Mouse (Mus musculus) lung, postnatal 0 days (tissue): ENCODE data around the gene Afdn. TPM values are rescaled to one million over a fixed set of nuclear protein-coding genes. Genes with fewer than 3 reads are reported as not detected.
A peak's percentile ranks its signal among the peaks of the same experiment; 100 is the strongest.

Experiments
- ATAC-seq: fragments of 200-750 bp; cut with Nextera tagmentation; 2 replicates; pipeline ENCODE4 v1.8.0; 2017; ENCODE audit warnings: moderate library complexity
- DNase-seq: peaks from one replicate; pipeline ENCODE4 v3.0.0-alpha.2; 2016; ENCODE audit warnings: low spot score
- H3K27ac ChIP-seq: fragments of 300-500 bp; sonication (generic); 2 replicates; pipeline ENCODE4 v1.5.1; 2014; ENCODE audit warnings: antibody characterized with exemption, mild to moderate bottlenecking, low read length, mixed read lengths
- H3K27me3 ChIP-seq: fragments of 300-500 bp; sonication (generic); replicated peaks from 2 replicates; pipeline ENCODE4 v1.6.1; 2014; ENCODE audit warnings: low read length, mixed read lengths; ENCODE audit not compliant: insufficient read depth
- H3K36me3 ChIP-seq: fragments of 300-500 bp; sonication (generic); 2 replicates; pipeline ENCODE4 v1.6.1; 2014; ENCODE audit warnings: low read length, mixed read lengths; ENCODE audit not compliant: insufficient read depth
- H3K4me1 ChIP-seq: fragments of 300-500 bp; sonication (generic); 2 replicates; pipeline ENCODE4 v1.6.1; 2014; ENCODE audit warnings: antibody characterized with exemption, low read depth, low read length, mixed read lengths; ENCODE audit not compliant: insufficient read depth
- H3K4me2 ChIP-seq: fragments of 300-500 bp; sonication (generic); replicated peaks from 2 replicates; pipeline ENCODE4 v1.6.1; 2014; ENCODE audit warnings: low read depth, mild to moderate bottlenecking, low read length, moderate library complexity, mixed read lengths
- H3K4me3 ChIP-seq: fragments of 300-500 bp; sonication (generic); 2 replicates; pipeline ENCODE4 v1.5.1; 2014; ENCODE audit warnings: low read depth, low read length
- H3K9ac ChIP-seq: fragments of 300-500 bp; sonication (generic); replicated peaks from 2 replicates; pipeline ENCODE4 v1.6.1; 2014; ENCODE audit warnings: low read depth, mild to moderate bottlenecking
- H3K9me3 ChIP-seq: fragments of 300-500 bp; sonication (generic); 2 replicates; pipeline ENCODE4 v1.6.1; 2016; ENCODE audit warnings: low read length, mixed read lengths
- CTCF ChIP-seq: IDR thresholded peaks from 2 replicates; pipeline ENCODE4 v1.5.1; 2016; ENCODE audit warnings: antibody characterized with exemption, mild to moderate bottlenecking
- EP300 ChIP-seq: IDR thresholded peaks from 2 replicates; pipeline ENCODE4 v1.6.1; 2016; ENCODE audit warnings: antibody characterized with exemption, mild to moderate bottlenecking, control low read depth
- WGBS: fragments of 180-500 bp; shearing (Covaris S2); extraction: QIAGEN DNeasy Blood & Tissue Kit; methylation state at CpG from one replicate; pipeline ENCODE4 v1.1.7; 2014; 5-methylcytosine and 5-hydroxymethylcytosine counted together
- polyA plus RNA-seq: library from polyadenylated mRNA; unstranded; fragments of >200 nt; fragmentation: Nextera tagmentation; extraction: Ambion mirVana; gene quantifications from 2 replicates; pipeline ENCODE4 v1.2.1, GENCODE M21; 2015

The Afdn gene
- polyA plus RNA-seq, 1 experiment from 2014 or later: 148 TPM

- TF ChIP-seq EP300: no peak
- TF ChIP-seq CTCF: no peak
- Histone ChIP-seq H3K36me3 (no peaks in the 10 kb centered on the region), H3K4me2 (no peak overlapping the region), H3K9me3 (no peaks in the 10 kb centered on the region), H3K27me3 (no peaks in the 10 kb centered on the region), H3K27ac (no peak overlapping the region), H3K4me1 (peaks cover 3% of the 10 kb centered on the region; the same call in 1 of the 2 replicates), H3K9ac (no peak overlapping the region), H3K4me3 (no peak overlapping the region)
- ATAC-seq: no peak
- no peak for DNase-seq
- WGBS: 91% methylated on average over 8 of the region's 8 CpGs
These were observed 33.4 kb upstream of the Afdn start for GRCm38 (mm10) chr17:13726832-13727355.

- H3K9me3 ChIP-seq: no peaks in the 10 kb centered on the region
- H3K36me3 ChIP-seq: no peaks in the 10 kb centered on the region
- H3K27ac ChIP-seq: no peak overlapping the region
- TF ChIP-seq EP300 (no peak), CTCF (no peak)
- 96% methylated on average over 6 of the region's 6 CpGs for WGBS
- DNase-seq (no peak), ATAC-seq (no peak)
- H3K4me2 ChIP-seq: no peak overlapping the region
- no peak overlapping the region for H3K4me3 ChIP-seq
- H3K4me1 ChIP-seq: peaks cover 15% of the 10 kb centered on the region; the same call in 1 of the 2 replicates
- H3K27me3 ChIP-seq: no peaks in the 10 kb centered on the region
- no peak overlapping the region for H3K9ac ChIP-seq
These were observed 29.2 kb upstream of the Afdn start for GRCm38 (mm10) chr17:13730980-13731726.

- Histone ChIP-seq H3K27me3 (no peaks in the 10 kb centered on the region), H3K27ac (peak overlapping the region; percentile 64; the same call in 1 of the 2 replicates), H3K9ac (no peak overlapping the region), H3K36me3 (no peaks in the 10 kb centered on the region), H3K9me3 (no peaks in the 10 kb centered on the region), H3K4me3 (no peak overlapping the region), H3K4me1 (peaks cover 15% of the 10 kb centered on the region; the same call in 1 of the 2 replicates), H3K4me2 (no peak overlapping the region)
- no peak for ATAC-seq
- WGBS: 58% methylated on average over 4 of the region's 4 CpGs
- no peak for DNase-seq
- TF ChIP-seq EP300 (no peak), CTCF (no peak)
These were observed 28.6 kb upstream of the Afdn start for GRCm38 (mm10) chr17:13731727-13732112.

- DNase-seq: peak; percentile 62
- no peak overlapping the region for H3K9ac ChIP-seq
- no peaks in the 10 kb centered on the region for H3K9me3 ChIP-seq
- no peaks in the 10 kb centered on the region for H3K36me3 ChIP-seq
- TF ChIP-seq CTCF (peak; percentile 38), EP300 (peak; percentile 16; the same call in 1 of the 2 replicates)
- peaks cover 15% of the 10 kb centered on the region; the same call in 1 of the 2 replicates for H3K4me1 ChIP-seq
- no peak overlapping the region for H3K4me3 ChIP-seq
- H3K27me3 ChIP-seq: no peaks in the 10 kb centered on the region
- H3K27ac ChIP-seq: peak overlapping the region; percentile 64
- ATAC-seq: peak; percentile 43
- WGBS: 33% methylated on average over 8 of the region's 8 CpGs
- H3K4me2 ChIP-seq: no peak overlapping the region; the same call in 1 of the 2 replicates
These were observed 27.7 kb upstream of the Afdn start for GRCm38 (mm10) chr17:13732685-13733084.

GRCm38 (mm10) chr17:13733971-13734370 is 26.4 kb upstream of the Afdn start:
- Histone ChIP-seq H3K4me2 (no peak overlapping the region), H3K36me3 (no peaks in the 10 kb centered on the region), H3K4me1 (peaks cover 20% of the 10 kb centered on the region; the same call in 1 of the 2 replicates), H3K27me3 (no peaks in the 10 kb centered on the region), H3K9ac (no peak overlapping the region), H3K4me3 (no peak overlapping the region), H3K27ac (peak overlapping the region; percentile 54), H3K9me3 (no peaks in the 10 kb centered on the region)
- peak; percentile 51 for DNase-seq
- WGBS: 70% methylated on average over 5 of the region's 5 CpGs
- ATAC-seq: no peak
- no peak for TF ChIP-seq CTCF
- TF ChIP-seq EP300: no peak

GRCm38 (mm10) chr17:13735057-13735456 is 25.3 kb upstream of the Afdn start:
- peak overlapping the region; percentile 64 for H3K27ac ChIP-seq
- DNase-seq: peak; percentile 91
- no peaks in the 10 kb centered on the region for H3K9me3 ChIP-seq
- no peak overlapping the region for H3K4me3 ChIP-seq
- H3K4me2 ChIP-seq: no peak overlapping the region
- TF ChIP-seq CTCF: no peak
- peak; percentile 93 for TF ChIP-seq EP300
- H3K4me1 ChIP-seq: peaks cover 20% of the 10 kb centered on the region; the same call in 1 of the 2 replicates
- no peaks in the 10 kb centered on the region for H3K36me3 ChIP-seq
- no peaks in the 10 kb centered on the region for H3K27me3 ChIP-seq
- 59% methylated on average over 5 of the region's 5 CpGs for WGBS
- ATAC-seq: peak; percentile 92
- no peak overlapping the region for H3K9ac ChIP-seq
